Mouse (Mus musculus) CD4-positive, CD25-positive, alpha-beta regulatory T cell, adult 9 weeks (primary cell): ENCODE results near the gene Gbp5. TPM values are rescaled to one million over a fixed set of nuclear protein-coding genes. Genes with fewer than 3 reads are reported as not detected.

Experiments used
- polyA plus RNA-seq: library from polyadenylated mRNA; unstranded; fragments of 100-300 nt; shearing (Covaris generic); gene quantifications from one replicate; pipeline ENCODE4 v1.2.1, GENCODE M21; 2017

Gbp5 gene
- 52.8 TPM for polyA plus RNA-seq

GRCm38 (mm10) chr3:142493536-142494061 lies at the start of gene Gbp5:
Gene Gbp5 (plus strand): TSS chr3:142493978.

GRCm38 (mm10) chr3:142530087-142530953 lies 36.5 kb downstream of the Gbp5 start, which contains the start of gene Gbp7:
Gene Gbp7 (plus strand): TSS chr3:142530342.

DNA sequence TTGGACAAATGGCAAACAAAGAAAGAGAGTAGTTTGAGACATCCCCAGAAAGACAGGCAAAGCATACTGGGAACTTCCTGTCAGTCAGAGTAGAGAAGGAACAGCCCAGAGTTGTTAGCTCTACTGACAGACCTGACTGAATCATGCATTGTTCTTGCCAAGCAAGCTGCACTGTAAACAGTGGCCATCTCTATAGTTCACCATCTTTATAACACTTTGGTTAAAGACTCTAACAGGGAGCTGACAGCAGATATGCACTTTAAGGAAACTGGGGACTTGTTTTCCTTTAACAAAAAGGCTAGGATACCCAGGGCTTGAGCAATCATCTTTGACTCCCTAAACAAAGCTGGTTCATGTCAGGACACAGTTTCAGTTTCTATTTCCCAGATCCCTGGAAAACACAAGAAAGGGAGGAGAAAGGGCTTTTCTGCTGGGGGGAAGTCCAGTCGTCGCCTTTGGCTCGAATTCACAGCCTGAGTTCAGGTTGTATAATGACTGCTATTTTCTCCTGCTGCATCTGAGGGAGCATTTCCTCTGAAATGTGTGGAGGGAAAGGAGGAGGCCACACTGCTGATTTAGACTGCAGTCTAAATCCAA lies 66.0 kb downstream of the Gbp5 start, which contains the start of gene Gbp3:
TSS of gene Gbp3 (plus strand) at position 395 of the 597 bp plus-strand sequence.

Other genes starting within 250 kb of the Gbp5 start
- 44.8 TPM for gene Pdlim5, start 98.3 kb upstream of the Gbp5 start, polyA plus RNA-seq
- gene Gbp7, start 36.4 kb downstream of the Gbp5 start, polyA plus RNA-seq: 211 TPM
- 101 TPM for gene Gbp3, start 66.0 kb downstream of the Gbp5 start, polyA plus RNA-seq
- gene Gbp2b, start 100.9 kb downstream of the Gbp5 start, polyA plus RNA-seq: 26.8 TPM
- gene Gbp2, start 126.6 kb downstream of the Gbp5 start, polyA plus RNA-seq: 102 TPM
- 5.4 TPM for gene Kyat3, start 207.1 kb downstream of the Gbp5 start, polyA plus RNA-seq